Mouse (Mus musculus) T-helper 17 cell (primary cell): Measurements from ENCODE around the gene Mrps18a.

Experiments used
- in situ Hi-C, 2 experiments: fragments of 300-600 bp; cut with MboI, MseI; formaldehyde crosslinking; loops; 1 replicate in 1 of 2; 2 replicates in 1 of 2; pipeline ENCODE4 v1.15.1; 2025; ENCODE audit warnings: high pct_unique_total_duplicates in 2 of 2

Mrps18a gene

DNA sequence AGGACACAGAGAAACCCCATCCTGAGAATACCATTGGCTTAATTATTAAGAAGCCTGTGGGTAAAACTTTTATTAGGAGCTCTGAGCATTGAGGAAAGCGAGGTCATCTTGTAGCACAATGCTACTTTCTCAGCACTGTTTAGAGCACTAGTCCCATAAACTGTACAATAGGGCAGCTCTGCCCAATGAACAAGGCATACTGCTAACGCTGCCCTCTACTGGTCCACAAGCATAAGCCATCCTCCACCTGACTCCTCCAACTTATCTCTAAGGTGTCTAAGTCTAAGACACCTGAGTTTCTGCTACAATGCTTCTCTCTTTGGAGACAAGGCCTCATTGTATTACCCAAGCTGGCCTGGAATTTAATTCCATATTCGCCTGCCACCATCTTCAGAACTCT lies 59.8 kb downstream of the Mrps18a start:
- in situ Hi-C loops = loop anchor here in 1 of 2 experiments (25.0 kb wide), 1 partner anchor 1867 kb away; the partner anchor contains the start of gene 1700122O11Rik
